Mouse (Mus musculus) testis, adult 2 months (tissue): ENCODE results near the gene Gkn2.

Experiments used
- CTCF ChIP-seq: fragments of 200-500 bp; IDR thresholded peaks from 2 replicates; pipeline ENCODE4 v1.5.1; 2012; ENCODE audit warnings: low read depth, mild to moderate bottlenecking, inconsistent platforms, low read length, moderate library complexity; ENCODE audit not compliant: control insufficient read depth, insufficient read depth, insufficient replicate concordance
- POLR2A ChIP-seq: fragments of 200-500 bp; IDR thresholded peaks from 2 replicates; pipeline ENCODE4 v1.6.1; 2012; ENCODE audit warnings: low read depth, mild to moderate bottlenecking, inconsistent platforms, low read length, moderate library complexity; ENCODE audit not compliant: control insufficient read depth

DNA sequence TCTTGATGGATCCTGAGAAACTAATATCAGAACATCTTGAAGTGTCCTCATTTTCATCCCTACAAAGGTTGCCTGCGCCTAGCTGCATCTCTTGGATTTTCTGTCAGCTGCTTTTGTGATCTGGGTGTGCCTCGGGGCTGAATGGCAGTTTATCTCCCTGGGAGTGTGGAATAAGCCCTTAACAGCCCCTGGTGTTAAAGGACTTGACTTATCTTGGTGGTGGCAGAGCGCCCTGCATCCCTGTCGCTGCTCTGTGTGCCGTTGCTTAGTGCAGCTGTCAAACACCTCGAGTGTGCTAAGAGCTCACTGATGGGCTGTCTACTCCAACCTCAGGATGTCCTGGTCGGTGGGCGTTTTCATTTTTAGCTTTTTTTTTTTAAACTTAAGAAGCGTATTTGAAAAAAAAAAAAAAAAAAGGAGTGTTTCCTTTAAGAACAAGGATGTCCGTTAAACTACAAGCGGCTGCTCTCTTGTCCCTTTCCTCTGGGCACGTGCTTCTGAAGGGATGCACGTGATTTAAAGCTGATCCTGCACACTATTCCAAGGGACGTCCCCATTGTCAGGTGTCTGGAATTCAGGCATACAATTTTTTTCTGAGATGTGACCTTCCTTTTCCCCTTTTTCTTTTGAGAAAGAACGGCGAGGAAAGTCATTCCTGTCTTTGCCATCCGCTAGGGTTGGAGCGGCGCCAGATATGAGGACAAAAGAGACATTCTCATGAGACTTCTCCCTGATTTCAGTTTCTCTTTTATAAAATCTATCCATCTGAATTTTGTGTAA lies 51.1 kb downstream of the Gkn2 start:
- TF ChIP-seq POLR2A = no peak
- TF ChIP-seq CTCF = no peak
